Mouse (Mus musculus) CD4-positive, CD25-positive, alpha-beta regulatory T cell, adult 2 months (primary cell): ENCODE results near the gene Tubb4b.
A peak's percentile ranks its signal among the peaks of the same experiment; 100 is the strongest.

Experiments used
- DNase-seq: peaks from one replicate; pipeline ENCODE4 v3.0.0-alpha.2; 2012; ENCODE audit warnings: low read depth, low spot score

The Tubb4b gene

GRCm38 (mm10) chr2:25194006-25194405, 30.5 kb downstream of the Tubb4b start:
- no peak for DNase-seq

DNA sequence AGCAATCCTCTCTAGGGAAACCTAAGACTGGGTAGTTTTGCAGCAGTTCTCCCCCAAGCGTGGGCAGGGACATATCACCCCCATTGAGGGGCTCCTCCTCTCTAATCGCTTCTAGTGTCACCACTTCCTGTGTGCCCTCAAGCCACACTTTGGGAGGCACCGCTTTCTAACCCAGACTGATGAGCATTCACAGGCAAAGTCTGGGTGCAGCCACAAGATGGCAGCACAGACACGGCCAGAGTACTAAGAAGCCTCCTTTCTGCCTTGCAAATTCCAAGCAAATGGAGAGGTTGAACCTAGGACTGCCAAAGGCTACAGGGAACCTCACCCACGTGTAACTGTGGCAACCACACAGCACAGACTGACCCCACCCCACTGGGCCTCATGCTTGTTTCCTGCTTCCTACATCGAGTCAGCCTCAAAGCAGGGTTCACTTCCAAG, 31.2 kb downstream of the Tubb4b start:
- peak; percentile 92 for DNase-seq

- no peak for DNase-seq
Observed at GRCm38 (mm10) chr2:25187841-25188240, 36.7 kb downstream of the Tubb4b start.

GRCm38 (mm10) chr2:25186575-25186930, 37.9 kb downstream of the Tubb4b start:
- no peak for DNase-seq

- DNase-seq = peak; percentile 72
Observed at GRCm38 (mm10) chr2:25185625-25186574, 38.6 kb downstream of the Tubb4b start.

- DNase-seq = no peak
Observed at GRCm38 (mm10) chr2:25184496-25184895, 40.0 kb downstream of the Tubb4b start.

GRCm38 (mm10) chr2:25183336-25183735, 41.2 kb downstream of the Tubb4b start:
- DNase-seq = peak; percentile 63

DNA sequence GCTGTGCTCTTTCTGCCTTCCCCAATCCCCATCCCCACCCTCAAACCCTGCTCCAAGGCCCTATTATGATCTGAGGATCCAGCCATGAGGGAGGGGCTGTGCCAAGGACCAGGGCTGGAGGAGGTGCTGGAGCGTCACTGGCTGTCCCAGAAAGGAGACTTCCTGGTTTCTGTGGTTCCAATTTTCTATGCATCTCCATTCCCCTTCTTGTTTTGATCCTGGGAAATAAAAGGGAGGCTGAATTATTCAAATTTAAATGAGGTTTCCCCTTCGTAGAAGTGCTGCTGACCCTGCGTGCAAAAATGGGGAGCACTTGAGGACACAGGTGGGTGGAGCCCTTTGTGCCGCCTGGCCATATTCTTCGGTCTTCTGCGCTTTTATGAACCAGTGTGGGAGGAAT, 41.8 kb downstream of the Tubb4b start:
- DNase-seq = peak; percentile 24

DNA sequence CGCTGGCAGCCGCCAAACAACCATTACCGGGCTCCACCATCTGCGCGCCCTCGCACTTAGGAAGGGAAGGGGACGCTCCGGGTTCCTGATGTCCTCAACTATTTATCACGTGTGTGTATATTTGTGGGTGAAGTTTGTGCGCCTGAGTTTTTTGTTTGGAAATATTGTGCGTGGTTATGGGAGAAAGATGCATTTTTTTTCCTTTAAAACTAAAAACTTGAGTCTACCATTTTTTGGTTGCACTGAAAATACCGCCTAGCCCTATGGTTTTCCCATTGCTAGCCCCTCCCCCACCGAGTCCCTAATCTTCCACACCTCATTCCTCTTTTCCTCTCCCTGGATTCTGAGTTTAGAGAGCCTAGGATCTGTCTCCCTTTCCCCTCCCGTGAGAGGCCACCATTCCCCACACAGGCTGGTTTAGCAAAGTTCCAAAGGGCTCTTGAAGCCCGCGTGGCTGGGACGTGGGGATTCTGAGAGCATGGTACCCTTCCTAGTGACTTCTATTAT, 42.6 kb downstream of the Tubb4b start:
- no peak for DNase-seq

DNA sequence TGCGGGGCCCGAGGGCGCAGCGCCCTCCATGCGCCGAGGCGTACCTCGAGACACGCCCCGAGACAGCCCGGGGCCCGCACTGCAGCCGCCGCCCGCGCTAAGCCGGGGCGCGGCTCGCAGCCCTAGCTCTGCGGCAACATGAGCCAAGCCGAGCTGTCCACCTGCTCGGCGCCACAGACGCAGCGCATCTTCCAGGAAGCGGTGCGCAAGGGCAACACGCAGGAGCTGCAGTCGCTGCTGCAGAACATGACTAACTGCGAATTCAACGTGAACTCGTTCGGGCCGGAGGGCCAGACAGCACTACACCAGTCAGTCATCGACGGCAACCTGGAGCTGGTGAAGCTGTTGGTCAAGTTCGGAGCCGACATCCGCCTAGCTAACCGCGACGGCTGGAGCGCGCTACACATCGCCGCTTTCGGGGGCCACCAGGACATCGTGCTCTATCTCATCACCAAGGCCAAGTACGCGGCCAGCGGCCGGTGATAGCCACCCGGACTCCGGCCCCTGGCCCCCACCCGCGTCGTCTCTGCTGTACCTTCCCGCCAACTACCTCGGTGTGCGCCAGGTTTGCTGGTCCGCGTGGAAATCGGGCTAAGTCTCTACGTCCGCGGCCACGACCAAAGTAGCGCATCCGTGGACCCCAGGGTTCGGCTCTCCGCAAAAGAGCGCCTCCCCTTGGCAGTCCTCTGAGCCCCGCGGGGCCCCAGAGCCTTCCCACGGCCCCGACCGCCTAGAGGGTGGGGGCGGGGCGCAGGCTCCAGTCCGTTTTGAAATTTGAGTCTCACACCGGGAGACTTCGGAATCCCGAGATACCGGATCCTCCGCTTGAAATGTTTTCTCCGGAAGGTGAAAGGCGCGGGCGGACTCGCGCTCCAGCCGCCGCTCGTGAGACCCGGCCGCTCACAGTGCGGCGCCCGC, 43.3 kb downstream of the Tubb4b start:
- DNase-seq = peak; percentile 79

GRCm38 (mm10) chr2:25180478-25180903, 44.0 kb downstream of the Tubb4b start, which contains the start of gene Nrarp:
Gene Nrarp (plus strand): TSS chr2:25180758.
- DNase-seq = peak; percentile 93

DNA sequence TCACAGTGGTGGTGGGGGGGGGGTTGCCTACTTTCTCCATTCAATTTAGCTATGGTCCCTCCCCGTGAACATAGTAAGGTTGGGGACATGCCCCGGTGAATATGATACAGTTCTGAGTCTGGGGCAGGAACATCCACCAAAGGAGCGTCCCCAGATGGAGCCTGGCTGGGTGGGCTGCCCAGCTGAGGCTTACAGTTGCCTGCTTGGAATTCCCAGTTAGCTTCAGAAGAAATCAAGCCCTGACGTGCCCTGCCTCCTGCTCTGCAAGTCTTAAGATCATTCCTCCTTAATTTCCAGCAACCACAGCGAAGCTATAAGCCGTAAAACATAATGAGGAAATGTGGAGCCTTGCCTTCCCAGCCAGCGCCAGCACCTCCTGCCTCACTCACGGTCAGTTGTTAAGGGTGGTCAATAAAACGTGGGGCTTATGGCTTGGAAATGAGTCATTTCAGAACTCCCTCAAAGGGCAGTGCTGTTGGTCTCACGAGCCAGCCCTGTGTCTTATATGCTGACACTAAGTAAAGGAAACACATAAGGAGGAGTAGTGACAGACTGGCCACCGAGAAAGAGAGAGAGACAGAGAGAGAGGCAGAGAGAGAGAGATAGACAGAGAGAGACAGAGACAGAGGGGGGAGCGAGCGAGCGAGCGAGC, 44.8 kb downstream of the Tubb4b start:
- no peak for DNase-seq

DNA sequence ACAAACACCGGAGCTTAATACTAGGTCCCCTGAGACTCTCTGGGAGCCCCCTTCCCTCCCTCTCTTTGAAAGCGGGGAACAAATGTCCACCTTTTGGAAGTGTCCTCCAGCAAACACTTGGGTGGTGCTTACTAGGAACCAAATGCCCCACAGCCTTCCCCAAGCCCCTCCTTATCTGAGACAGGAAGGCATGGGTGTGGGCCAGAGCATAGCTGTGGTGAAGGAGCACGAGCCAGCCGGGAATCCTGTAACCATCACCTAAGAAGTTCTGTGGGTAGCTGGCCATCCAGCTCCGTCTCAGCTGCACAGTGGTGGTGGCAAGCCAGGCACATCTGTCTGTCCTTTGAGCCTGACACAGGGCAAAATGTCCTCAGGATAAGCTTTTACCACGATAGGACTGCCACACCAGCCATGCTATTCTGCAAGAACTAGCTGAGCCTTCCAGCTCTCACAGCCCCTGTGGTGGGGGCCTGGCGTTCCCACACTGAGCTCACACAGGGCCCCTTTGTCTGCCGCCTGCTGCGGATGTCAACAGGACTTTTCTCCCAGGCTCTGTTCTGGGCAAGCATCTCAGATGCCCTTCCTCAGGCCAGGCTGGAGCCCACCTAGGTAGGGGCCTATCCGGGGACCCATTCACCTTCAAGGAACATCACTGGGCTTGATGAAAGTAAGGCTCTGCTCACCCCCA, 46.1 kb downstream of the Tubb4b start:
- DNase-seq = no peak

- DNase-seq = no peak
Observed at GRCm38 (mm10) chr2:25177685-25178084, 46.8 kb downstream of the Tubb4b start.

DNA sequence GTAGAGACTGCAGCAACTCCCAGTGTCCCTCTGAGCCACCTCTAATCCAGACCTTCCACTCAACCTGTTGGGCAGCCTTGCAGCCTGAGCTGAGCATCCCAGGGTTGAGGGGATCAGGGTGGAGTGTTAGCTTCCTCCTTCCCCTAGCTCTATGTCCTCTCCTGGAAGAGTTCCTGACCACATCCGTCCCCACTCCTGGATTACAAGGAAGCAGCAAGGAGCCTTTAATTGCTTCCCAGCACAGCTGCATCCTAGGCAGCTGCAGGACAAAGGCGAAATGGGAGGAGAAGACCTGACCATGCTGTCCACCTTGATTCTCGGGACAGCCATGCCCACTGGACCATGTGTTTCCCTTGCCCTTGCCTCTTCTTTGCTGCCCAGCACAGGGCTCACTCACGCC, 47.4 kb downstream of the Tubb4b start:
- DNase-seq = no peak

GRCm38 (mm10) chr2:25176573-25176972, 47.9 kb downstream of the Tubb4b start:
- DNase-seq = no peak

DNA sequence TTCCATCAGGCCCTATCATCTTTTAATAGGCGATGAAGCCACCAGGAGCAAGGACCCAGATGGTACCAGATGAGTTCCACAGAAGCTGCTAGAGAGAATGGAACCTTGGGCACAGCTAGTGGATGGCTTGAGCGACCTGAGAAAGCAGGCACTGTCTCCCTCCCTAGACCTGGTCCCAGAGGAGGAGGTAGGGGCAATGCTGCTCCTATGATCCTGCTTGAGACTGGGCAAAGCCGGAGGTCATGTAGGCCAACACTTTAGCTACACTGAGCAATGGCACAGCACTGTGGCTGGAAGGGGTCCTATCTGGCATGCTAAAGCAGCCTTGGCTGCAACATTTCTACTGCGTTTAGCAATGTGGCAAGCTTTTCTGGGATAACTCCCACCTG, 48.8 kb downstream of the Tubb4b start:
- DNase-seq = no peak

DNA sequence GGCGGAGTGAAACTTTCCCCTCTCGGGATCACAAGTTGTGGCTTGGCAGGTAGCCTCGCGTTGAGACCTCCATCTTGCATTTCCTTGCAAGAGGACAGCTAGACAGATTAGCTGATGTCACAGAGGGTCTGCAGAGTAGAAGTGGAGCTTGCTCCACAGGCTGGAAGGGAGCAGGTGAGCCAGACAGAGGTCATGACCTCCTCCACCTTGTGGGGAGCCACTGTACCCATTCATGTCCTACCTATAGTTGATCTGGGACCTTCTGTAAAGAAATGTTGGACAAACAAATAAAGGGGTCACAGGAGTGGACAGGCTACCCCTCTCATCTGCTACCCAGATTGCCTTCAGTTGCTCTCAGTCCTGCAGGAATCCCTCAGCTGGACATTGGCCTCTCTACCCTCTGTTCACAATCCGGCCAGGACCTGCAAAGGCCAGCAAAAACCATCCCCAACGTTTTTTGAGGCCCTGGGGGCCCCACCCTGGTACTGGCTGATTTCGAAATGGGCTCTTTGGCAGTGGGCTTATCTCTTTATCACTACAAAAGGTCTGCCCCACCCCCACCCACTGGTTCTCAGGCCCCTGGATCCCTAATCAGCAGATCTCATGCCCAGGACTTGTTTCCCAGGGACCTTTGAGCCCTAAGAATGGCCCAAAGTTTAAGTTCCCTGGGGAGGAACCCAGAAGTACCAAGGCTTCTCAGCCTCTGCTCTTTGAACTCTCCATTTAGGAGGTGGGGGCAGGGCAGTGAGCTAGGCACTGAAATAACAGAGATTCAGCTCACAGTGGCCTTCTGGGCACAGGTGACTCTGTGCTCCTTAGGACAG, 49.4 kb downstream of the Tubb4b start:
- no peak for DNase-seq

DNA sequence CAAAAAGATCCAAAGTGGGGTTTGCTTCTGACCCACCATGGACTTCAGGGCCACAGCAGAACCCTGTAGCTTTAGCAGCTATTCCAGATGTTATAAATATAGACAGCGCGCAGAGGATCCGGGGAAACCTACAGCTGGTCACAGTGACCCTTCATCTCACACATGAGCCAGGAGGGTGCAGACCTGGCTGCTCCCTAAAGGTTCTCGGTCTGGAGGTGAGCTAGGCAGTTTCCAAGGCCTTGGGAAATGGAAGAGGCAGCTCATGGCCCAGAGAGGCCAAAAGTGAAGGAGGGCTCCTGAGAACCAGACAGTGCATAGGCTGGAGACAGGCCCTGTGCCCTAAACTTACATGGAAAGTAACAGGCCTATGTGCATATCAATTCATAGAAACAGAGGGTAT, 50.7 kb downstream of the Tubb4b start:
- no peak for DNase-seq

GRCm38 (mm10) chr2:25172629-25173028, 51.9 kb downstream of the Tubb4b start:
- no peak for DNase-seq
